Mouse (Mus musculus): Measurements from ENCODE around the gene Wnk2. TPM values are rescaled to one million over a fixed set of nuclear protein-coding genes. Genes with fewer than 3 reads are reported as not detected.

The Wnk2 gene
- polyA plus RNA-seq, 1 experiment = 2.3 TPM

DNA sequence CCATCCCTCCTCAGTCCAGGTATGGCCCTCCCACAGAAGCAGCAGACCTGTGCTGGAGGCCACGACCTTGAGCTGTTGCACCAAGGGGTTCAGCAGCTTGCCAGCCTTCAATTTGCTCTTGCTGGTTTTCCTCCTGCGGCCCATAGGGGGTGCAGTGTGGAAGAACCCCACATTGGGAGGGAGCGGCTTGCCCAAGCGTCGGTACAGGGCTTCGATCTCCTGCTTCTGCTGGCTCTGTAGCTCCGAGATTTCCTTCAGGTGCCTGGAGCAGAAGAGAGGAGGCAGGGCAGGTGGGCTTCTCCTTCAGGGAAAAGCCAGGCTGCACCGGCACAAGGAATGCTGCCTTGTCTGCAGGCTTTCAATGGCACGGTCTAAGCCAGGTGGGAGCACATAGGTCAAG is 95.3 kb downstream of the Wnk2 start:
- H3K27ac ChIP-seq (ENCODE audit: insufficient read depth, low read depth, low read length) = no peak overlapping the region
- H3K27me3 ChIP-seq (replicated peaks; ENCODE audit: control insufficient read depth, insufficient read depth, low read length) = no peaks in the 10 kb centered on the region
- no peaks in the 10 kb centered on the region for H3K4me1 ChIP-seq (ENCODE audit: control insufficient read depth, insufficient read depth, low read length)
- peak; percentile 50 for TF ChIP-seq CTCF (conservative IDR thresholded peaks at IDR 0.05; ENCODE audit: insufficient read depth, insufficient read length, low read depth, low read length)
- TF ChIP-seq POLR2A (IDR thresholded peaks at IDR 0.05; ENCODE audit: low read depth, low read length) = no peak
- DNase-seq = peak; percentile 21
- no peak overlapping the region for H3K4me3 ChIP-seq (ENCODE audit: insufficient read depth, low read depth, low read length)
- no peaks in the 10 kb centered on the region for H3K36me3 ChIP-seq (ENCODE audit: control insufficient read depth, insufficient read depth, low read length)
- 46% methylated on average over 9 of the region's 9 CpGs for WGBS

DNA sequence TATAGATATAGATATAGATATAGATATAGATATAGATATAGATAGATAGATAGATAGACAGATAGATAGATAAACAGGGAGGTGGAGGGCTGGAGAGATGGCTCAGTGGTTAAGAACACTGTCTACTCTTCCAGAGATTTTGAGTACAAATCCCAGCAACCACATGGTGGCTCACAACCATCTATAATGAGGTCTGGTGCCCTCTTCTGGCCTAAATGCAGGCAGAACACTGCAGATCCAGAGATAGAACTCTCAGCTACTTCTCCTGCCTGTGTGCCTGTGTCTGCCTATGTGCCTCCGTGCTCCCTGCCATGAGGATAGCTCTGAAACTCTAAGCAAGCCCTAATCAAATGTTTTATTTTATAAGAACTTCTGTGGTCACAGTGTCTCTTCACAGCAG is 100.4 kb downstream of the Wnk2 start:
- H3K4me3 ChIP-seq (ENCODE audit: insufficient read depth, low read depth, low read length) = no peak overlapping the region
- no peak for DNase-seq
- no peaks in the 10 kb centered on the region for H3K27me3 ChIP-seq (replicated peaks; ENCODE audit: control insufficient read depth, insufficient read depth, low read length)
- TF ChIP-seq CTCF (conservative IDR thresholded peaks at IDR 0.05; ENCODE audit: insufficient read depth, insufficient read length, low read depth, low read length) = no peak
- no peak for TF ChIP-seq POLR2A (IDR thresholded peaks at IDR 0.05; ENCODE audit: low read depth, low read length)
- WGBS = 89% methylated on average over 1 of the region's 1 CpGs
- no peak overlapping the region for H3K27ac ChIP-seq (ENCODE audit: insufficient read depth, low read depth, low read length)
- H3K36me3 ChIP-seq (ENCODE audit: control insufficient read depth, insufficient read depth, low read length) = no peaks in the 10 kb centered on the region
- no peaks in the 10 kb centered on the region for H3K4me1 ChIP-seq (ENCODE audit: control insufficient read depth, insufficient read depth, low read length)

DNA sequence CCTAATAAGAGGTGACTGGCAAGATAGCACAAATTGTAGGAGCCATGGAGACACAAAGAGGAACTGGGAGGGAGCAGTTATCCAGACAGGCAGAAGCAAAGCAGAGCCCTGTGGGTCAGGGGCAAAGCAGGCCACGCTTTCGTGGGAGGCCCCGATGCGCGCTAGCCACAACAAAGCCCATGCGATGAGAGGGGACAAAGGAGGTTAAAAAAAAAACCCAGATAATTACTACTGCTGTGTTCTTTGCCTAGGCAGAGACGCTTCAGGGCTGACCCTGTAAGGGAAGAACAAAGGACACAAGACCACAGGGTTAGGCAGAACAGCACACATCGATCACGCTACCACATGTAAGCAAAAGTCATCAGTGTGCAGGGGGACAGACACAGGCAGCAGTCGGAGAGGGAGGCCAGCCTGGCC is 103.7 kb downstream of the Wnk2 start:
- H3K4me1 ChIP-seq (ENCODE audit: control insufficient read depth, insufficient read depth, low read length) = no peaks in the 10 kb centered on the region
- H3K27me3 ChIP-seq (replicated peaks; ENCODE audit: control insufficient read depth, insufficient read depth, low read length) = no peaks in the 10 kb centered on the region
- H3K27ac ChIP-seq (ENCODE audit: insufficient read depth, low read depth, low read length) = no peak overlapping the region
- no peaks in the 10 kb centered on the region for H3K36me3 ChIP-seq (ENCODE audit: control insufficient read depth, insufficient read depth, low read length)
- WGBS = 83% methylated on average over 10 of the region's 10 CpGs
- H3K4me3 ChIP-seq (ENCODE audit: insufficient read depth, low read depth, low read length) = no peak overlapping the region
- TF ChIP-seq CTCF (conservative IDR thresholded peaks at IDR 0.05; ENCODE audit: insufficient read depth, insufficient read length, low read depth, low read length) (no peak), POLR2A (IDR thresholded peaks at IDR 0.05; ENCODE audit: low read depth, low read length) (no peak)
- no peak for DNase-seq

DNA sequence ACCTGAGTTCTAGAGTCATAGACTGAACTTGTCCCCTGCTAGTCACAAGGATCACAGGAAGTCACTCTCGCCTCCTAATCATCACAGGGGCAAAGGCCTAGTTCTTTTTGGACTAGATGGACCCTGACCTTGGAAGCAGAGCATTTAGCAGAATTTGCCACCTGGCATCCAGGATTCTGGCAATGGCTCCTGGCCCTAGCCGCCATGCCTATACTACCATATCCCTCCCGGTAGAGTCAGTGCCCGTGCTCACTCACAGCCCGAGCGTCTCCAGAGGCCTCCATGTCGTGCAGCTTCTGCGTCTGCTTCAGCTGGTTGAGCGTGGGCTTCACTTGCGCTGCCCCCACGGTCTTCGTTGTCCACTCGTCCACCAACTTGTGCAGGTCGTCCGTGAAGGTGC is 105.4 kb downstream of the Wnk2 start:
- Histone ChIP-seq H3K27me3 (replicated peaks; ENCODE audit: control insufficient read depth, insufficient read depth, low read length) (no peaks in the 10 kb centered on the region), H3K4me3 (ENCODE audit: insufficient read depth, low read depth, low read length) (no peak overlapping the region), H3K27ac (ENCODE audit: insufficient read depth, low read depth, low read length) (no peak overlapping the region), H3K4me1 (ENCODE audit: control insufficient read depth, insufficient read depth, low read length) (no peaks in the 10 kb centered on the region), H3K36me3 (ENCODE audit: control insufficient read depth, insufficient read depth, low read length) (no peaks in the 10 kb centered on the region)
- TF ChIP-seq CTCF (conservative IDR thresholded peaks at IDR 0.05; ENCODE audit: insufficient read depth, insufficient read length, low read depth, low read length) = no peak
- no peak for TF ChIP-seq POLR2A (IDR thresholded peaks at IDR 0.05; ENCODE audit: low read depth, low read length)
- 93% methylated on average over 15 of the region's 15 CpGs for WGBS
- peak; percentile 15 for DNase-seq

DNA sequence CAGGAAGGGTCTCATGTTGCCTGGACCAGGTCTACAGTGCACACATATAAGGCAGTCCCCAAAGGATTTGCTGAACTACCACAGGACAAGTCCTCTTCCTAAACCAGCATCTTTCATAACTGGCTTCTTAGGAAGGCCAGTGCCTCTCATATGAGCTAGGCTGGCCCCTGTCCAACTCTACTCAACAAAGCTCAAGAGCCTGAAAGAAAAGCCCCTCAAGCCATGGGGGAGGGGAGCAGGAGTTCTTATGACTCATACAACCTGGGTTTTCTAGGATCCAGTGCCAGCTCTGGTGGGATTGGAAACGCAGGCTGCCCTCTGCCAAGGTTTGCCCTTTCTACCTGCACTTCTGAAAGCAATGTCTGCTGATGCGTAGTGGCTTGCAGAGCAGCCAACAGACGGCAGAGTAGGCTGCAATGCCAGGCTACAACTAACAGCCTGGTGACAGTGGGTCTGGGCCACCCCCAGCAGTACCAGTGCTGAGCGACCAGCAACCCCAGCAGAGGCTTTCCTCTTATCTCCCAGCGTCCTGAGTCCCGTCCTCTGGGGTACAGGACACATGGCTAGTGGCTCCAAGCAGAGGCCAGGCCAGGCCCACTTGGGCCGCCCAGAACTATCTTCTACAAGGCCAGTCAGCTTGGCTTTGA is 110.8 kb downstream of the Wnk2 start:
- DNase-seq = no peak
- H3K36me3 ChIP-seq (ENCODE audit: control insufficient read depth, insufficient read depth, low read length) = no peaks in the 10 kb centered on the region
- WGBS = 82% methylated on average over 7 of the region's 7 CpGs
- H3K4me3 ChIP-seq (ENCODE audit: insufficient read depth, low read depth, low read length) = no peak overlapping the region
- no peaks in the 10 kb centered on the region for H3K27me3 ChIP-seq (replicated peaks; ENCODE audit: control insufficient read depth, insufficient read depth, low read length)
- no peaks in the 10 kb centered on the region for H3K4me1 ChIP-seq (ENCODE audit: control insufficient read depth, insufficient read depth, low read length)
- H3K27ac ChIP-seq (ENCODE audit: insufficient read depth, low read depth, low read length) = no peak overlapping the region
- no peak for TF ChIP-seq POLR2A (IDR thresholded peaks at IDR 0.05; ENCODE audit: low read depth, low read length)
- no peak for TF ChIP-seq CTCF (conservative IDR thresholded peaks at IDR 0.05; ENCODE audit: insufficient read depth, insufficient read length, low read depth, low read length)

DNA sequence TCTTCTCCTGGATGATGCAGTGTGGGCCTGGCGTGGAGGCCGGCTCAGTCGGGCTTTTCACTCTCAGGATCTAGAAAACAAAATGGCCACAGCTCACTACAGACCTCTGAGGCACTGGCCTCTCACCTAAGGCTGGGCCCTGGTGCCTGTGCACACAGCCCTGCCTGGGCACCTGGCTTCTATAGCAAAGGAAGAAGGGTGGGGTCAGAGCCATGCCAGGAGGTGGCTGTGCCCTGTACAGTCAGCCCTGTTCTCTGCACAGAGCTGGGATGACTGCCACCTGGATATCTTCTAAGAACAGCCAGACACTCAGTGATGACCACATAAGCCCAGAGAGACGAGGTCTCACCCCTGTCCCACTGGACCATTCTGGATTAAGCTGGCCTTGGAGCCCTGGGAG is 111.4 kb downstream of the Wnk2 start:
- H3K4me3 ChIP-seq (ENCODE audit: insufficient read depth, low read depth, low read length) = no peak overlapping the region
- H3K4me1 ChIP-seq (ENCODE audit: control insufficient read depth, insufficient read depth, low read length) = no peaks in the 10 kb centered on the region
- H3K27me3 ChIP-seq (replicated peaks; ENCODE audit: control insufficient read depth, insufficient read depth, low read length) = no peaks in the 10 kb centered on the region
- no peaks in the 10 kb centered on the region for H3K36me3 ChIP-seq (ENCODE audit: control insufficient read depth, insufficient read depth, low read length)
- no peak for TF ChIP-seq CTCF (conservative IDR thresholded peaks at IDR 0.05; ENCODE audit: insufficient read depth, insufficient read length, low read depth, low read length)
- TF ChIP-seq POLR2A (IDR thresholded peaks at IDR 0.05; ENCODE audit: low read depth, low read length) = no peak
- H3K27ac ChIP-seq (ENCODE audit: insufficient read depth, low read depth, low read length) = no peak overlapping the region
- no peak for DNase-seq
- WGBS = 93% methylated on average over 4 of the region's 4 CpGs

DNA sequence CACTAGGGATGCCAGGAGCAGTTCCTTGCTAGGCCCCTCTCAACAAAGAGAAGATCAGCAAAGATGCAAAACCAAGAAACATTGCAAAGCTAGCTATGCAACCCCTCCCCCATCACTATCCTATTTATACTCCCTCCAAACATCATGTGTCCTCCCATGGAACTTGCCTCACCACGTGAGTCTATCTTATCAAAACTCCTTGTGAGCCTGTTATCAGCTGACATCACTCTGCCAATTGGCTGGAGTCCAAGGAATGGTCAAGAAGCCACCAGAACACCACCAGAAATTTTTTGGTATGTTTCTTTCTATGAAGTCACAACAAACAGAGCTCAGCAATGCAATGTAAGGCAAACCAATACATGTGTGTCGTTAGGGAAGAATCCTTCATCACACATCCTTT is 116.8 kb downstream of the Wnk2 start:
- 82% methylated on average over 2 of the region's 2 CpGs for WGBS
- no peak for DNase-seq
- TF ChIP-seq POLR2A (IDR thresholded peaks at IDR 0.05; ENCODE audit: low read depth, low read length) (no peak), CTCF (conservative IDR thresholded peaks at IDR 0.05; ENCODE audit: insufficient read depth, insufficient read length, low read depth, low read length) (no peak)
- Histone ChIP-seq H3K36me3 (ENCODE audit: control insufficient read depth, insufficient read depth, low read length) (no peaks in the 10 kb centered on the region), H3K27ac (ENCODE audit: insufficient read depth, low read depth, low read length) (no peak overlapping the region), H3K4me1 (ENCODE audit: control insufficient read depth, insufficient read depth, low read length) (no peaks in the 10 kb centered on the region), H3K27me3 (replicated peaks; ENCODE audit: control insufficient read depth, insufficient read depth, low read length) (no peaks in the 10 kb centered on the region), H3K4me3 (ENCODE audit: insufficient read depth, low read depth, low read length) (no peak overlapping the region)
